Mouse (Mus musculus): ENCODE measurements at regions not wholly inside any gene's neighbourhood (a gene's known extent, or its start where the extent isn't known, plus 50 kb on each side); places are given as distances from the start of the nearest gene placed in this dataset.

GRCm38 (mm10) chr15:88146118-88146517 is 454.0 kb upstream of the Zdhhc25 start:
- no peak for TF ChIP-seq CTCF (IDR thresholded peaks at IDR 0.05; ENCODE audit: control insufficient read depth, insufficient read depth, low read length)
- TF ChIP-seq POLR2A (IDR thresholded peaks at IDR 0.05; ENCODE audit: borderline replicate concordance, control insufficient read depth, low read depth, low read length), result no peak

All from bone marrow, adult 2 months (tissue).